Mouse (Mus musculus): Measurements from ENCODE around the gene Grin2d. TPM values are rescaled to one million over a fixed set of nuclear protein-coding genes. Genes with fewer than 3 reads are reported as not detected.

The Grin2d gene
- 0.23 TPM for polyA plus RNA-seq (2017; shearing (Covaris generic))

GRCm38 (mm10) chr7:45878278-45878677 lies at the start of gene Grin2d:
Gene Grin2d, minus strand, starts transcription at chr7:45878378.

GRCm38 (mm10) chr7:45923762-45924428 lies 45.7 kb upstream of the Grin2d start, which contains the start of gene Ccdc114:
Gene Ccdc114, plus strand, starts transcription at chr7:45924072.

GRCm38 (mm10) chr7:45921242-45921621 lies 43.1 kb upstream of the Grin2d start, which contains the start of gene Emp3:
Gene Emp3, minus strand, starts transcription at chr7:45921404.

GRCm38 (mm10) chr7:45896517-45897257 lies 18.5 kb upstream of the Grin2d start, which contains the start of the genes Syngr4 and Tmem143:
Gene Syngr4, minus strand, starts transcription at chr7:45896714.
Gene Tmem143, plus strand, starts transcription at chr7:45896941.

GRCm38 (mm10) chr7:45872624-45873023 lies 5.6 kb downstream of the Grin2d start, which contains the start of gene Kdelr1:
Gene Kdelr1, plus strand, starts transcription at chr7:45872772.

GRCm38 (mm10) chr7:45830427-45831127 lies 47.6 kb downstream of the Grin2d start, which contains the start of gene Grwd1:
Gene Grwd1, minus strand, starts transcription at chr7:45830944.

GRCm38 (mm10) chr7:45824598-45824997 lies 53.6 kb downstream of the Grin2d start, which contains the start of gene Kcnj14:
Gene Kcnj14, minus strand, starts transcription at chr7:45824782.

GRCm38 (mm10) chr7:45813787-45814779 lies 64.1 kb downstream of the Grin2d start, which contains the start of gene Cyth2:
Gene Cyth2, minus strand, starts transcription at chr7:45814581.

GRCm38 (mm10) chr7:45784524-45785372 lies 93.4 kb downstream of the Grin2d start, which contains the start of gene Sult2b1:
Gene Sult2b1, minus strand, starts transcription at chr7:45784669.

GRCm38 (mm10) chr7:45783511-45784091 lies 94.6 kb downstream of the Grin2d start, which contains the start of gene Lmtk3:
Gene Lmtk3, plus strand, starts transcription at chr7:45783738.

Other genes with a start within 250 kb of the Grin2d start
- gene Mamstr, start 238.4 kb downstream of the Grin2d start, polyA plus RNA-seq (2017; shearing (Covaris generic)): 0.65 TPM
- 0.12 TPM for gene Fut2, start 212.0 kb downstream of the Grin2d start, polyA plus RNA-seq (2017; shearing (Covaris generic))
- gene Ntn5, start 194.4 kb downstream of the Grin2d start, polyA plus RNA-seq (2017; shearing (Covaris generic)): not detected
- gene Sec1, start 184.0 kb downstream of the Grin2d start, polyA plus RNA-seq (2017; shearing (Covaris generic)): 0.20 TPM
- gene Car11, start 178.5 kb downstream of the Grin2d start, polyA plus RNA-seq (2017; shearing (Covaris generic)): 9.3 TPM
- 14.7 TPM for gene Dbp, start 173.3 kb downstream of the Grin2d start, polyA plus RNA-seq (2017; shearing (Covaris generic))
- 1,529 TPM for gene Rpl18, start 162.9 kb downstream of the Grin2d start, polyA plus RNA-seq (2017; shearing (Covaris generic))
- 40.4 TPM for gene Sphk2, start 160.4 kb downstream of the Grin2d start, polyA plus RNA-seq (2017; shearing (Covaris generic))
- not detected for gene Fam83e, start 157.2 kb downstream of the Grin2d start, polyA plus RNA-seq (2017; shearing (Covaris generic))
- not detected for gene Spaca4, start 152.6 kb downstream of the Grin2d start, polyA plus RNA-seq (2017; shearing (Covaris generic))
- 0.13 TPM for gene Lmtk3, start 94.6 kb downstream of the Grin2d start, polyA plus RNA-seq (2017; shearing (Covaris generic))
- gene Sult2b1, start 93.7 kb downstream of the Grin2d start, polyA plus RNA-seq (2017; shearing (Covaris generic)): 2.7 TPM
- gene Cyth2, start 63.8 kb downstream of the Grin2d start, polyA plus RNA-seq (2017; shearing (Covaris generic)): 45.3 TPM
- not detected for gene Kcnj14, start 53.6 kb downstream of the Grin2d start, polyA plus RNA-seq (2017; shearing (Covaris generic))
- gene Grwd1, start 47.4 kb downstream of the Grin2d start, polyA plus RNA-seq (2017; shearing (Covaris generic)): 44.0 TPM
- gene Kdelr1, start 5.6 kb downstream of the Grin2d start, polyA plus RNA-seq (2017; shearing (Covaris generic)): 108 TPM
- 0.41 TPM for gene Syngr4, start 18.3 kb upstream of the Grin2d start, polyA plus RNA-seq (2017; shearing (Covaris generic))
- gene Tmem143, start 18.6 kb upstream of the Grin2d start, polyA plus RNA-seq (2017; shearing (Covaris generic)): 8.6 TPM
- 654 TPM for gene Emp3, start 43.0 kb upstream of the Grin2d start, polyA plus RNA-seq (2017; shearing (Covaris generic))
- gene Ccdc114, start 45.7 kb upstream of the Grin2d start, polyA plus RNA-seq (2017; shearing (Covaris generic)): 1.4 TPM
- gene Abcc6, start 151.9 kb upstream of the Grin2d start, polyA plus RNA-seq (2017; shearing (Covaris generic)): not detected
- 28.5 TPM for gene Nomo1, start 155.3 kb upstream of the Grin2d start, polyA plus RNA-seq (2017; shearing (Covaris generic))
- gene Kcnj11, start 222.4 kb upstream of the Grin2d start, polyA plus RNA-seq (2017; shearing (Covaris generic)): not detected